Comparison of ENCODE assay signal across 14 mouse cellular contexts in genomic region chr16:47883476-47883875, GRCm38 (mm10).
DNase-seq lines count a peak whose midpoint lies in the region; ATAC-seq and TF ChIP-seq lines count a peak whose summit lies in the region.
"Had no signal": no experiment of that assay in that cellular context is flagged by ENCODE, and none has a peak within 500 bp of the region (broad histone marks: within the 10 kb centered on the region; RNA-seq: fewer than 3 reads in every experiment).

No protein-coding gene starts in this region.

- H3K4me2 ChIP-seq in forebrain, postnatal 0 days (ENCODE audit: low read depth), result no peak overlapping the region
- H3K4me2 ChIP-seq in forebrain, embryonic 13.5 days, result no peak overlapping the region
- H3K4me2 ChIP-seq in neural tube, embryonic 14.5 days (ENCODE audit: low read depth, low read length), result no peak overlapping the region
- H3K4me2 ChIP-seq in stomach, postnatal 0 days (replicated peaks; ENCODE audit: low read depth), result no peak overlapping the region
- H3K4me2 ChIP-seq: kidney, embryonic 15.5 days had no signal

- 93% methylated on average over 1 of the region's 1 CpGs for WGBS in forebrain, postnatal 0 days
- 95% methylated on average over 1 of the region's 1 CpGs for WGBS in forebrain, embryonic 13.5 days
- WGBS in neural tube, embryonic 14.5 days, result 91% methylated on average over 1 of the region's 1 CpGs
- 100% methylated on average over 1 of the region's 1 CpGs for WGBS in stomach, postnatal 0 days

- TF ChIP-seq CTCF in forebrain, postnatal 0 days (IDR thresholded peaks at IDR 0.05; ENCODE audit: low read depth), result peak; percentile 70
- TF ChIP-seq CTCF in stomach, postnatal 0 days (IDR thresholded peaks at IDR 0.05; ENCODE audit: low read depth), result peak; percentile 53

- H3K4me1 ChIP-seq in forebrain, postnatal 0 days (ENCODE audit: insufficient read depth), result no peaks in the 10 kb centered on the region
- H3K4me1 ChIP-seq in forebrain, embryonic 13.5 days, result no peaks in the 10 kb centered on the region
- H3K4me1 ChIP-seq in neural tube, embryonic 14.5 days (ENCODE audit: control insufficient read depth, insufficient read depth, low read length), result no peaks in the 10 kb centered on the region
- H3K4me1 ChIP-seq in stomach, postnatal 0 days (replicated peaks; ENCODE audit: control insufficient read depth, insufficient read depth), result no peaks in the 10 kb centered on the region
- H3K4me1 ChIP-seq: kidney, embryonic 15.5 days had no signal

- no peaks in the 10 kb centered on the region for H3K27me3 ChIP-seq in forebrain, postnatal 0 days (ENCODE audit: insufficient read depth, low read length)
- H3K27me3 ChIP-seq in forebrain, embryonic 13.5 days, result no peaks in the 10 kb centered on the region
- no peaks in the 10 kb centered on the region for H3K27me3 ChIP-seq in neural tube, embryonic 14.5 days (ENCODE audit: control insufficient read depth, insufficient read depth, low read length)
- no peaks in the 10 kb centered on the region for H3K27me3 ChIP-seq in stomach, postnatal 0 days (ENCODE audit: control insufficient read depth, insufficient read depth, low read length)
- H3K27me3 ChIP-seq: kidney, embryonic 15.5 days had no signal

- ATAC-seq in forebrain, postnatal 0 days, result peak; percentile 27; the same call in 1 of the 2 replicates
- ATAC-seq in forebrain, embryonic 13.5 days, result no peak; the same call in 1 of the 2 replicates
- ATAC-seq in neural tube, embryonic 14.5 days (ENCODE audit: low read depth), result peak; percentile 54; the same call in 1 of the 2 replicates
- ATAC-seq in stomach, postnatal 0 days (ENCODE audit: low FRiP score, low TSS enrichment), result no peak
- ATAC-seq: CD4-positive, CD25-positive, alpha-beta regulatory T cell, adult 4 months had no signal

- no peak overlapping the region for H3K9ac ChIP-seq in forebrain, postnatal 0 days
- H3K9ac ChIP-seq in forebrain, embryonic 13.5 days, result no peak overlapping the region
- H3K9ac ChIP-seq in neural tube, embryonic 14.5 days (replicated peaks; ENCODE audit: low read depth, low read length), result no peak overlapping the region
- H3K9ac ChIP-seq in stomach, postnatal 0 days (ENCODE audit: low read length), result no peak overlapping the region
- H3K9ac ChIP-seq: kidney, embryonic 15.5 days; liver, embryonic 14.5 days had no signal

- no peak overlapping the region for H3K4me3 ChIP-seq in forebrain, postnatal 0 days (ENCODE audit: low read depth, low read length)
- H3K4me3 ChIP-seq in forebrain, embryonic 13.5 days, result no peak overlapping the region
- H3K4me3 ChIP-seq in neural tube, embryonic 14.5 days (ENCODE audit: low read depth, low read length), result no peak overlapping the region
- no peak overlapping the region for H3K4me3 ChIP-seq in stomach, postnatal 0 days (ENCODE audit: low read depth, low read length)
- H3K4me3 ChIP-seq: kidney, embryonic 15.5 days; myocyte had no signal

- H3K36me3 ChIP-seq in forebrain, postnatal 0 days (ENCODE audit: insufficient read depth), result no peaks in the 10 kb centered on the region
- no peaks in the 10 kb centered on the region for H3K36me3 ChIP-seq in forebrain, embryonic 13.5 days (ENCODE audit: poor library complexity, severe bottlenecking)
- no peaks in the 10 kb centered on the region for H3K36me3 ChIP-seq in neural tube, embryonic 14.5 days (ENCODE audit: control insufficient read depth, insufficient read depth, low read length)
- no peaks in the 10 kb centered on the region for H3K36me3 ChIP-seq in stomach, postnatal 0 days (ENCODE audit: control insufficient read depth, insufficient read depth, low read length)
- H3K36me3 ChIP-seq: kidney, embryonic 15.5 days had no signal

- H3K9me3 ChIP-seq in forebrain, postnatal 0 days (ENCODE audit: low read length), result no peaks in the 10 kb centered on the region
- no peaks in the 10 kb centered on the region for H3K9me3 ChIP-seq in forebrain, embryonic 13.5 days (replicated peaks)
- no peaks in the 10 kb centered on the region for H3K9me3 ChIP-seq in neural tube, embryonic 14.5 days (ENCODE audit: control insufficient read depth, low read length)
- no peaks in the 10 kb centered on the region for H3K9me3 ChIP-seq in stomach, postnatal 0 days (ENCODE audit: control insufficient read depth, low read length)
- H3K9me3 ChIP-seq: kidney, embryonic 15.5 days had no signal

- TF ChIP-seq EP300 in stomach, postnatal 0 days (optimal IDR thresholded peaks at IDR 0.05), result no peak

- peak; percentile 68 for DNase-seq in forebrain, postnatal 0 days
- DNase-seq in layer of hippocampus, adult 11-12 months (ENCODE audit: low spot score), result peak; percentile 11
- no peak for DNase-seq in layer of hippocampus, postnatal 36 days
- DNase-seq in neural tube, embryonic 10.5 days (ENCODE audit: extremely low spot score, low spot score), result no peak
- DNase-seq in stomach, postnatal 0 days (ENCODE audit: low spot score), result no peak
- no peak for DNase-seq in adrenal gland, postnatal 25 days
- DNase-seq: adrenal gland, adult 8-10 months; thymus, postnatal 4 days had no signal

- H3K27ac ChIP-seq in forebrain, postnatal 0 days (ENCODE audit: low read depth, low read length), result no peak overlapping the region
- H3K27ac ChIP-seq in forebrain, embryonic 13.5 days, result no peak overlapping the region
- H3K27ac ChIP-seq in neural tube, embryonic 14.5 days (ENCODE audit: low read depth, low read length), result no peak overlapping the region
- no peak overlapping the region for H3K27ac ChIP-seq in stomach, postnatal 0 days (replicated peaks)
- H3K27ac ChIP-seq: kidney, embryonic 15.5 days; liver, embryonic 14.5 days had no signal

Comparison
In these comparisons a context has a peak if more than half of its experiments do, and no peak if none do; other contexts are left out.
1. ATAC-seq: peak in forebrain, postnatal 0 days (single experiment) and neural tube, embryonic 14.5 days (single experiment); none in forebrain, embryonic 13.5 days (single experiment) and stomach, postnatal 0 days (single experiment).
2. DNase-seq: peak in forebrain, postnatal 0 days (single experiment) and layer of hippocampus, adult 11-12 months (single experiment); none in layer of hippocampus, postnatal 36 days (0 of 2), neural tube, embryonic 10.5 days (single experiment), stomach, postnatal 0 days (single experiment) and adrenal gland, postnatal 25 days (single experiment).